Mouse (Mus musculus) limb, embryonic 15.5 days (tissue): Measurements from ENCODE around the gene Ccr10. TPM values are rescaled to one million over a fixed set of nuclear protein-coding genes. Genes with fewer than 3 reads are reported as not detected.

Experiments
- ATAC-seq: fragments of 200-750 bp; cut with Nextera tagmentation; 2 replicates; pipeline ENCODE4 v1.8.0; 2017; ENCODE audit warnings: low read depth, moderate TSS enrichment; ENCODE audit not compliant: insufficient number of reproducible peaks, low FRiP score, low TSS enrichment
- H3K27ac ChIP-seq: fragments of 300-500 bp; sonication (generic); 2 replicates; pipeline ENCODE4 v1.5.1; 2015; ENCODE audit warnings: moderate library complexity, mild to moderate bottlenecking, inconsistent platforms
- H3K27me3 ChIP-seq: fragments of 300-500 bp; sonication (generic); 2 replicates; pipeline ENCODE4 v1.6.1; 2015; ENCODE audit warnings: inconsistent platforms
- H3K36me3 ChIP-seq: fragments of 300-500 bp; sonication (generic); 2 replicates; pipeline ENCODE4 v1.6.1; 2015; ENCODE audit warnings: inconsistent platforms
- H3K4me1 ChIP-seq: fragments of 300-500 bp; sonication (generic); 2 replicates; pipeline ENCODE4 v1.6.1; 2015; ENCODE audit warnings: inconsistent platforms
- H3K4me2 ChIP-seq: fragments of 300-500 bp; sonication (generic); 2 replicates; pipeline ENCODE4 v1.6.1; 2015; ENCODE audit warnings: mild to moderate bottlenecking, inconsistent platforms
- H3K4me3 ChIP-seq: fragments of 300-500 bp; sonication (generic); 2 replicates; pipeline ENCODE4 v1.5.1; 2015; ENCODE audit warnings: mild to moderate bottlenecking, inconsistent platforms
- H3K9ac ChIP-seq: fragments of 300-500 bp; sonication (generic); 2 replicates; pipeline ENCODE4 v1.6.1; 2015; ENCODE audit warnings: inconsistent platforms
- H3K9me3 ChIP-seq: fragments of 300-500 bp; sonication (generic); 2 replicates; pipeline ENCODE4 v1.6.1; 2016; ENCODE audit warnings: inconsistent platforms
- WGBS: fragments of 180-500 bp; shearing (Covaris S2); methylation state at CpG from one replicate; pipeline ENCODE4 v1.1.7; 2015; 5-methylcytosine and 5-hydroxymethylcytosine counted together
- polyA plus RNA-seq: library from polyadenylated mRNA; unstranded; fragments of >200 nt; fragmentation: Nextera tagmentation; extraction: Ambion mirVana; gene quantifications from 2 replicates; pipeline ENCODE4 v1.2.1, GENCODE M21; 2015

Gene Ccr10
- polyA plus RNA-seq, 1 experiment from 2014 or later, result 0.36 TPM

- no peak overlapping the region for H3K4me3 ChIP-seq
- no peak for ATAC-seq
- no peaks in the 10 kb centered on the region for H3K9me3 ChIP-seq
- H3K4me1 ChIP-seq, result peaks cover 16% of the 10 kb centered on the region; the same call in 1 of the 2 replicates
- WGBS, result 84% methylated on average over 8 of the region's 8 CpGs
- H3K9ac ChIP-seq, result no peak overlapping the region
- no peak overlapping the region for H3K4me2 ChIP-seq
- no peaks in the 10 kb centered on the region for H3K36me3 ChIP-seq
- H3K27me3 ChIP-seq, result peaks cover 4% of the 10 kb centered on the region; the same call in 1 of the 2 replicates
- H3K27ac ChIP-seq, result no peak overlapping the region
Observed at GRCm38 (mm10) chr11:101141088-101141487, 34.2 kb downstream of the Ccr10 start.

GRCm38 (mm10) chr11:101140164-101140819, 35.0 kb downstream of the Ccr10 start:
- Histone ChIP-seq H3K27ac (no peak overlapping the region), H3K9ac (0 out of 2 replicates have a peak overlapping the region, but pooled peaks have one; percentile 14), H3K4me1 (peaks cover 16% of the 10 kb centered on the region; the same call in 1 of the 2 replicates), H3K4me2 (peak overlapping the region; percentile 50), H3K36me3 (no peaks in the 10 kb centered on the region), H3K4me3 (peak overlapping the region; percentile 28), H3K9me3 (no peaks in the 10 kb centered on the region), H3K27me3 (peaks cover 4% of the 10 kb centered on the region; the same call in 1 of the 2 replicates)
- ATAC-seq, result no peak
- 37% methylated on average over 27 of the region's 27 CpGs for WGBS

DNA sequence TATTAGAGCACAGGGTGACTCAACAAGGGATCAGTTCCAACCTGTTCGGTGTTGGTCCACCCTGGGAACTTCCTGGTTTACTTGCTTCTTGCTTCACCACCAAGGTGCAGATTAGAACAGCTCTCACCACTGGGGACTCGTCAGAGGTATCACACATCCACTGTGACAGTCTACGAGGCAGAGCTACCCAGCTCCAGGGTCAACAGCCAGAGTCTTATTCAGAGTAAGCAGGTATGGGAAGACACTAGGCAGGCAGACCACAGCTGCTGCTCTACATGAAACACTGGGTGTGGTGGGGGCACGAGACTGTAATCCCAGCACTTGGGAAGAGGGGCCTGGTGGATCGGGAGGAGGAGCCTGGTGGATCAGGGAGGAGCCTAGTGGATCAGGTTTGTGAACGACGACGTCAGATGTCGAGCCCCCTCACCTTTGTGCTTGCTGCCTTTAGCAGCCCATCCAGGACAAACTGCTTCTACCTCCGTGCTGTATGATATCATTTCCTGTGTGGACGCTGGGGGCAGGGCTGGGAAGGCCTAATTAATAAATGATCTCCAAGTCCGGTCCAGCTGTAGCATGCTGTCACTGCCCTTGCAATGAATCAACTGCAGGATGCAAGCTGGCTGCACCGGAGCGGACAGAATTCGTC, 36.6 kb downstream of the Ccr10 start:
- Histone ChIP-seq H3K9me3 (no peaks in the 10 kb centered on the region), H3K27ac (0 out of 2 replicates have a peak overlapping the region, but pooled peaks have one; percentile 47), H3K4me1 (peaks cover 12% of the 10 kb centered on the region; the same call in 1 of the 2 replicates), H3K9ac (no peak overlapping the region), H3K36me3 (no peaks in the 10 kb centered on the region), H3K27me3 (peaks cover 4% of the 10 kb centered on the region; the same call in 1 of the 2 replicates), H3K4me2 (peak overlapping the region; percentile 15; the same call in 1 of the 2 replicates), H3K4me3 (peak overlapping the region; percentile 1; the same call in 1 of the 2 replicates)
- no peak for ATAC-seq
- 21% methylated on average over 15 of the region's 15 CpGs for WGBS

- Histone ChIP-seq H3K9ac (no peak overlapping the region), H3K4me2 (no peak overlapping the region), H3K27ac (no peak overlapping the region), H3K36me3 (no peaks in the 10 kb centered on the region), H3K27me3 (peaks cover 4% of the 10 kb centered on the region; the same call in 1 of the 2 replicates), H3K4me1 (peaks cover 12% of the 10 kb centered on the region; the same call in 1 of the 2 replicates), H3K9me3 (no peaks in the 10 kb centered on the region), H3K4me3 (no peak overlapping the region)
- no peak for ATAC-seq
- 75% methylated on average over 7 of the region's 7 CpGs for WGBS
Observed at GRCm38 (mm10) chr11:101137000-101137399, 38.2 kb downstream of the Ccr10 start.

- no peaks in the 10 kb centered on the region for H3K36me3 ChIP-seq
- WGBS, result 70% methylated on average over 13 of the region's 13 CpGs
- no peak overlapping the region for H3K9ac ChIP-seq
- no peaks in the 10 kb centered on the region for H3K27me3 ChIP-seq
- H3K4me1 ChIP-seq, result peaks cover 8% of the 10 kb centered on the region; the same call in 1 of the 2 replicates
- no peak overlapping the region for H3K27ac ChIP-seq
- no peak overlapping the region for H3K4me2 ChIP-seq
- ATAC-seq, result no peak
- no peaks in the 10 kb centered on the region for H3K9me3 ChIP-seq
- H3K4me3 ChIP-seq, result no peak overlapping the region
Observed at GRCm38 (mm10) chr11:101134217-101134865, 40.9 kb downstream of the Ccr10 start.

- Histone ChIP-seq H3K9me3 (no peaks in the 10 kb centered on the region), H3K4me3 (no peak overlapping the region)
- no peak for ATAC-seq
Observed at GRCm38 (mm10) chr11:101133037-101133436, 42.2 kb downstream of the Ccr10 start.

DNA sequence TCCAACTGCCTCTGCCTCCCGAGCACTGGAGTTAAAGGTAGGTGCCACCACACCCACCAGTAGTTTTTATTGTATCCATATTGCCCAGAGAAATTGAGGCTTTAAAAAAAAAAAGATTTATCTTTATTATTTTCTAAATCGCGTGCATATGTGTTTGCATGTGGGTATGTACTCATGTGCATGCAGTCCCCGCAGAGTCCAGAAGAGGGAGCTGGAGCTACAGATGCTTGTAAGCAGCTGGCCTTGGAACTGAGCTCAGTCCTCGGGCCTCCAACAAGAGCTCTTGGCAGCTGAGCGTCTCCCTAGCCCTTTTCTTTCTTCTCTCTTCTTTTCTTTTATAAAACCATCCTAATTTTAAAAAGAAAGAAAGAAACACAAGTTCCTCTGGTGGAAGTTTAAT, 43.5 kb downstream of the Ccr10 start:
- H3K4me3 ChIP-seq, result no peak overlapping the region
- no peak overlapping the region for H3K4me2 ChIP-seq
- H3K27me3 ChIP-seq, result no peaks in the 10 kb centered on the region
- no peak for ATAC-seq
- H3K9ac ChIP-seq, result no peak overlapping the region
- H3K36me3 ChIP-seq, result peaks cover 3% of the 10 kb centered on the region
- no peak overlapping the region for H3K27ac ChIP-seq
- no peaks in the 10 kb centered on the region for H3K9me3 ChIP-seq
- 79% methylated on average over 6 of the region's 6 CpGs for WGBS
- H3K4me1 ChIP-seq, result peaks cover 3% of the 10 kb centered on the region; the same call in 1 of the 2 replicates

More at GRCm38 (mm10) chr11:101133037-101133436, 42.2 kb downstream of the Ccr10 start:
- 63% methylated on average over 12 of the region's 12 CpGs for WGBS
- Histone ChIP-seq H3K9ac (no peak overlapping the region), H3K27ac (no peak overlapping the region), H3K4me1 (peaks cover 3% of the 10 kb centered on the region; the same call in 1 of the 2 replicates), H3K36me3 (no peaks in the 10 kb centered on the region), H3K27me3 (no peaks in the 10 kb centered on the region), H3K4me2 (no peak overlapping the region)

DNA sequence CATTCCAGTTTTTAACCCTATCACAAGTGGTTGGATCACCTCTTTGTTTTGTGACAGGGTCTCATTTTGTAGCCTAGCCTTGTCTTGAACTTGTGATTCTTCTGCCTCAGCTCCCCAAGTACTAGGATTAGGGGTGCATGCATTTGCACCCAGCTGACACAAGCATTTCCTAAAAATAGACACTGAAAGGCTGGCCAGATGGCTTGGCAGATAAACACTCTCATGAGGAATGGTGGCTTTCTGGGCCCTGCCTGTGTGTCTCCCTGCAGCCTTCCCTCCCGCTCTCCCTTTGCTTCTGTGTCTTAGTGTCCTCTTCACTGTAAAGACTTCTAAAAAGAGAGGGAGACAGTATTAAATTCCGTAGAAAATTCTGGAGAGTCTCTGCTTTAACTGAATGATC, 44.1 kb downstream of the Ccr10 start:
- Histone ChIP-seq H3K27me3 (no peaks in the 10 kb centered on the region), H3K27ac (no peak overlapping the region), H3K9ac (no peak overlapping the region), H3K4me2 (no peak overlapping the region), H3K4me3 (no peak overlapping the region), H3K9me3 (no peaks in the 10 kb centered on the region), H3K4me1 (peaks cover 3% of the 10 kb centered on the region; the same call in 1 of the 2 replicates), H3K36me3 (peaks cover 8% of the 10 kb centered on the region)
- WGBS, result 94% methylated on average over 2 of the region's 2 CpGs
- no peak for ATAC-seq

- ATAC-seq, result no peak
- Histone ChIP-seq H3K9ac (no peak overlapping the region), H3K27ac (peak overlapping the region; percentile 38; the same call in 1 of the 2 replicates), H3K9me3 (no peaks in the 10 kb centered on the region), H3K4me1 (peaks cover 3% of the 10 kb centered on the region; the same call in 1 of the 2 replicates), H3K4me3 (no peak overlapping the region), H3K4me2 (no peak overlapping the region), H3K36me3 (peaks cover 17% of the 10 kb centered on the region), H3K27me3 (no peaks in the 10 kb centered on the region)
- 34% methylated on average over 18 of the region's 18 CpGs for WGBS
Observed at GRCm38 (mm10) chr11:101130056-101130756, 45.0 kb downstream of the Ccr10 start.

GRCm38 (mm10) chr11:101128996-101129577, 46.2 kb downstream of the Ccr10 start:
- Histone ChIP-seq H3K36me3 (peaks cover 25% of the 10 kb centered on the region), H3K9me3 (no peaks in the 10 kb centered on the region), H3K4me2 (no peak overlapping the region), H3K9ac (no peak overlapping the region), H3K4me1 (peaks cover 3% of the 10 kb centered on the region; the same call in 1 of the 2 replicates), H3K27ac (no peak overlapping the region), H3K27me3 (no peaks in the 10 kb centered on the region), H3K4me3 (no peak overlapping the region)
- ATAC-seq, result no peak
- WGBS, result 86% methylated on average over 11 of the region's 11 CpGs

DNA sequence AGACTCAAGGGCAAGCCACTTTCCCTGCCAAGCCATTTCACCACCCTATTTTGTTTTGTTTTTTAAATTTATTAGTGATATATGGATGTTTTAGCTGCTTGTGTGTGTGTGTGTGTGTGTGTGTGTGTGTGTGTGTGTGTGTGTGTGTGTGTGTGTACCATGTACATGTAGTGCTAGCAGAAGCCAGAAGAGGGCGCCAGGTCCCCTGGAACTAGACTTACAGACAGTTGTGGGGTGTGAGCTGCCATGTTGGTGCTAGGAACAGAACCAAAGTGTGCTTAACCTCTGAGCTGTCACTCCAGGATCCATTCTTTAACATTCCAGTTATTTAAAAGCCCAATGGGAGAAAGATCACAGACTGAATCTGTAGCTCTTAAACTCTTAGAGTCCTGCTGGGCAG, 48.2 kb downstream of the Ccr10 start:
- H3K36me3 ChIP-seq, result peaks cover 43% of the 10 kb centered on the region
- peaks cover 3% of the 10 kb centered on the region; the same call in 1 of the 2 replicates for H3K4me1 ChIP-seq
- no peak overlapping the region for H3K9ac ChIP-seq
- H3K4me3 ChIP-seq, result no peak overlapping the region
- no peak for ATAC-seq
- H3K27ac ChIP-seq, result no peak overlapping the region
- H3K27me3 ChIP-seq, result no peaks in the 10 kb centered on the region
- WGBS, result 100% methylated on average over 1 of the region's 1 CpGs
- H3K9me3 ChIP-seq, result no peaks in the 10 kb centered on the region
- no peak overlapping the region for H3K4me2 ChIP-seq
